Mouse (Mus musculus) CD4-positive, CD25-positive, alpha-beta regulatory T cell, adult 2 months (primary cell): Measurements from ENCODE around the gene Spag16.

Source experiments
- DNase-seq: peaks from one replicate; pipeline ENCODE4 v3.0.0-alpha.2; 2012; ENCODE audit warnings: low read depth, low spot score

Spag16 gene

DNA sequence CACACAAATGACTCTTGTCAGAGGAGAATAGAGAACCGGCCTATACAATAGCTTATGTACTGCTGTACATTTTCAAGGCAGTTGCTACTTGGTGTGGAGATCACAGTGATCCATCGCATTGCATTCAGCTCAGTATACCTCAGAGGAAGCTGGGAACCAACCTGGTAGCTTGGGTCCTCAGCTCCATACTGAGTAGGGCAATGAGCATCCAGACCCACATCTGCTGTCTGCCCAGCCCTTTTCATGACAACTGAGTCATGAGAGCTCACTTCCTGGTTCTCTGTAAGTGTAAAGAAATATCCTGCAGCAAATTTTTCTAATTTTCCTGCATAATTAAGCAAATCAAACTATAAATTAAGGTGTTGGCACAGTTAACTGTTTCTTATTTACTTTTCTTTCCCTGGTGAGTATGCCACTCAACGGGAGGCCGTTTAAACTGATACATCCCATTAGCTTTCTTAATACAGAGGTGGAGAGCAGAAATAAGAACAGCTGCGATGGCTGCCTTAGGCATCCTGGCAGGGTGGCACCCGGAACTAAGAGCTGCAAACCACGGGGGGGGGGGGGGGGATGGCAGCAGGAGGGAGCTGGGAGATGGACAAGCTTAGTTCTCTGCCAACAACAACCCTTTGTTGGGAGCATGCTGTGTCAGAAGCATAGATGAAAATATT, 255.6 kb downstream of the Spag16 start:
- no peak for DNase-seq

DNA sequence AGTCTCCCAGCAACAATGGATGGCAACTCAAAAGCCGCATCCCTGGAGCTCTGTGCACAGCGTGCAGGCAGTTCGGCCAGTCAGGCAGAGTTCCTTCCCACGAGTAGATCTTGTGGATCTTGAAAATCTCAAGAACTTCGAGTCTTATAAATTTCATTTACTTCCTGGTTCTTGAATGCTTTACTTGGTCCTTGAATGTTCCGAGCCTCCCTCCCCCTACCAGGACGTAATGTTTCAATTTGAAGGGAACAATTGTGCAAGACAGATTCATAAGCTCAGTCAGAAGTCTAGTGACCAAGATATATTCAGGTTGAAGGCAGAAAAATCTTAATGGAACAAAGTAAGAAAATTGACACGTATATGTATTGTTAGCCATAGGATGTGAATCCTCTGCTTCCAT, 277.9 kb downstream of the Spag16 start:
- no peak for DNase-seq

DNA sequence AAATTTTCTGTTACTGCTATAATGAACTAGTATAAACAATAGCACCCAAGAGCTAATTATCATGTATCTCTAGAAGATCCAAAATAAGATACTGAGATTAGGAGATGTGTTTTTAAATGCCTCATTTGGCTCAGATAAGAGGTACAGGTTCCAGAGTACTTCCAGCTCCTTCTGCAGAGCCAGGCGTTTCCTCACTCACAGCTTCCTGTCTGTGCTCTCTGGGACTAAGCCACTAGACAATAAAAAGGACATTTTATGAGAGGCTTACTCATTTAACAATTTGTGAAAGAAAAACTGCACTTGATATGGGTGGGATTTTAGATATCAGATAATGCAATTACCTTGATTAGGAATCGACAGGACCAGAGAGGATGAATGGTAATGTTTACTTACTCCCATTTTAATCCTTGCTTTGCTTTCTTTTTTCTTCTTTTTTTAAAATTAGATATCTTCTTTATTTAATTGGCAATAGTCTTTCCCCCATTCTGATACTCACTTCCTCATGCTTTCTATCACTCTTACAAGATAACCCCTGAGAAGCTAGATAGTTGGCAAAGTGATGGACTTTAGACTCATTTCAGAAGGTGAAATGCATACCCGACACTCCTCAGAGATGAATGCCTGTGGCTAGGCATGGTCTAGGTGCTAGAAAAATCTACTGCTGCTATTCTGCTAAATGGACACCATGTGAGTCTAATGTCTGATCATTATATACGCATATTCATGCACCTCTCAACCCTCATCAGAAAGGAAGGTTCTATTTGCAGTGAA, 289.6 kb downstream of the Spag16 start:
- no peak for DNase-seq

DNA sequence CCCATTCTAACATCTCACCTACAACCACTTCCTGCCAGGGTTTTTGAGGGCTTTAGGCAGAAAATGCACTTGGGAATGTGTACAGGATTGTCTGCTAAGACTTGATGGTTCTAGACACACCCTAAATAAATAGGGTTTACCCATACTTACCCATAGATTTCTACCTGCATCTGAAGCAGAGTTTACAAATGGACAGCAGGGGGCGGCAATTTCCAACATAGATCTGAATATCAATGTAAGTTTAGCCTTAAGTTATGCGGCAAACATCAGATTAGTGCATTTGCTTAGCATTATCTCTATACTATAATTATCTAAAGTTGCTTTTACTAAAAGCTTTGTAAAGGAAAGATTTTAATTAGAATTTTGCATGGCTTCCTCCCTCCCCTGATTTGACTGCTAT, 301.3 kb downstream of the Spag16 start:
- peak; percentile 31 for DNase-seq

DNA sequence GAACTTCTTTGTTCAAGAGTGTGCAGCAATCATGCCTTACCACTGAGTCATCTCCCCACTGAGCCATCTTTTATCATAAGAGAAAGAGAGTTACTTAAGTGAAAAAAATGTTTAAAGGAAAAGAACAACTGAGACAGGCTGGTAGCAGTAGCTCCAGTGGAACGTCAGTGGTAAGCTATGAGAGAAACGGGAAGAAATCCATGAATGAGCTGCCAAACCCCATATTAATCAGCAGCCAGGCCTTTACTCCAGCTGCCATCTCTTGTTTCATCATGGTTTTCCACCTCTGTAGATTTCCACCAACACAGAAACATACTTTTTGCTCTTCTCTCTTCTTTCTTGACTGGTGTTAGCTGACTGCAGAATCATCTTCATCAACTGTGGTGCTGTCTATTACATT, 308.8 kb downstream of the Spag16 start:
- no peak for DNase-seq

DNA sequence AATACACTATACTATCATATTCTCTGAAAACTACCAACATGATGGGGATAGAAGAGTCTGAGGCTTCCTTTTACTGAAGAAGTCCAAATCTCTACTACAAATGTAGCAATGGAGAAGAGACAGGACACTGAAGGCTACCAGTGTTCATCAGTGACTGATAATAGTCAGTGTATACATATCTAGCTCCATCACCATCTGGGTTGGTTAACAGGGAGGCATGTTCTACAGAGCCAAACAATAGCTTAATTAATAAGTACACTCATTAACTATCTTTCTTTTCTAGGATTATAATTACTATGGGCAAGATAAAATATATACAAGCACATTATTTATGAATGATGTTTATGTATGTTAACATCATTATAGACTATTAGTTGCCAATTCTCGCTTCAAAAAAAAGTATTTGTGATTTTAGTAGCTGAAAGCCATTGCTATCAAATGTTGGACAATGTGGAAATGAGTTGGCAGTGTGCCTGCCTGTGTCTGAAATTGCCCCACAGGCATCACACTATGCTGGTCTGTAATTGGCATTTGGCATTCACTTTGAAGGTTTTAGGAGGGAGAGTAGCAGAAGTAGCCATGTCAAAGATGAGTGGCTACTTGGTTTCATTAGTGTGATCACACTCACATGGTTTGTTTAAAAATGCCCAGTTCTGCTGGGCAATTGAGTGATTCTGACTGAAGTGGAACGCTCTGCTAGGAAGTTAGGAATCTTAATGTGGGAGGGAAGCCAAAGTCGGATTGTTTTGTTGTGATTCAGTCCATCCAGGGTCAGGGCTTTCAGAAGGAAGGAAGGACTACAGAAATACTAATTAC, 338.8 kb downstream of the Spag16 start:
- DNase-seq = no peak

DNA sequence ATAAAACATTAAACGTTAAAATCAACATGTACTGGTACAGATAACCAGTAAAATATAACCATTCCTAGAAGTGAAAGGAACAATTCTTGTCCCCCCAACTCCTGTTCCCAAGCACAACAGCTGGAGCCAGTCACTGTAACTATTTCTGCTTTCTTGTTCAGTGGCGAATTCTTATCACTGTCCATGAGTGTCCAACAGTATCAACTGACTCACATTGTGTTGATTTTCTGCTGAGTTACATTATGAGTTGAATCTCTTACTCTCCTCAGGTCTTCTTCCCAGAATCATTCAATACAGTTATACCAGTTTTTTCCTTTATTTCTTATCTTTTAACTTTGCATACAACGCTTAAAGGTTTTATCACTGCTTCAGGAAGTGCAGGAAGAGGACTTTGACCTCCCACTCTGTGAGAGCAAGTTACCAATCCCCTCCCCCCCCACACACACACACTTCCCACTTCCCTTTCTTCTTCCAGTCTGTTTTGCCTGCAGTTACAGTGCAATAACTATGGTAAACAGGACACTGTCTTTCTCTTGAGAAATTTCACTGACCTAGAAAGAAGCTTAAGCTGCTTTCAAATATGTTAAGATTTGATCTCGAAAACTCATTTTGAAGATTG, 353.5 kb downstream of the Spag16 start:
- DNase-seq = no peak

DNA sequence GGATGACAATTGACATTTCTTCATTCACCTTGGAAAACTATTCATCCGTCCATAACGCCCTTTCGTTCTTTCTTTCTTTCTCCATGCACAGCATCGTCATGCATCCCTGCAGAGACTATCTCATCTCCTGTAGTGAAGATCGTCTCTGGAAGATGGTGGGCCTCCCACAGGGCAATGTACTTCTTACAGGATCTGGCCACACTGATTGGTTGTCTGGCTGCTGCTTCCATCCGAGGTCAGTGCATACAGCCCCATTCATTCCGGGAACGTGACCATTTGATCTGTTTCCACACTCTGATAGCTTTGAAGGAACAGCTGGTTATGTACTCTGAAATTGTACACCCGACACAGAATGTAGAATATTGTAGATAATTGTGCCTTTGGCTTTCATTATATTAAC, 438.0 kb downstream of the Spag16 start:
- no peak for DNase-seq

DNA sequence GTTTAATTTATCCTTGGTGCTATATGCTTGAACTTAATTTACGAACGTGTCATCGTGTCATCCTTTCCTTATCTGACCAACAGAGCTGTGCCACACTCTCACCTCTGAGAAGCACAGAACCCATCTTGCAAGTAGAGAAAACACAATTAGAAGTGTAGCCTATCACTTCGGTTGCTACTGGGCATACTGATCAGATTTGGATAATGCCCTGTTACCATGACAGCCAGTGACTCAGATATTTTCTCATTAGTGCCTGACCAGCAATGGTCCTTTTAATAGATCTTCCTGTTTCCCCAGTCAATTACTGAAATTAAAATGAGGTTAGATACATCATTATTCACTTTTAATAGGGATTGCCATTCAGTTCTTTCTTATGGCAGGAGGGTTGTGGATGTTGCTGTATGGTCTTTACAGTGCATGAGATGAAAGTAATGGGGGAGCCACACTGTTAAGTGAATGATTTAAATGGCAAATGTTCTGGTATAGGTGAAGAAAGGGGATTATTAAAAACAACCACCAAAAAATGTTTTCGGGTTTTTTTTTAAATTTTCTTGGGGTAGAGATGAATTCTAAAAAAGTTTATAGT, 439.2 kb downstream of the Spag16 start:
- no peak for DNase-seq

DNA sequence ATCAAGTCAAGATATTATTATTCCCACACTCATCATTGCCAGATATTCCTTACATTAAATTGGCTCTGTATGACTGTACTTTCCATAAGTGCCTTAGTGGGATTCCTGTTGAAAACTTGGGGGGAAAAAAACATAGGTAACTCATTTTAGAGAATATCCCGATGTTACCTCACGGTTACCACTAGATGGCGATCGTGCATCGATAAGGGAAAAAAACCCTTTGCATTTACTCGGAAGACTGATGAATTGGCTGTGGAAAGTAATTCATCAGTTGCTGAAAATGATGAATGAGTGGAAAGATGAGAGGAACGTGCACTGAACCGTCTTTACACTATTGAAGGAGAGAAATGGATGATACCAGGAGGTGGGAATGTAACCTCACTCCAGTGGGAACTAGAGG, 443.4 kb downstream of the Spag16 start:
- peak; percentile 20 for DNase-seq

DNA sequence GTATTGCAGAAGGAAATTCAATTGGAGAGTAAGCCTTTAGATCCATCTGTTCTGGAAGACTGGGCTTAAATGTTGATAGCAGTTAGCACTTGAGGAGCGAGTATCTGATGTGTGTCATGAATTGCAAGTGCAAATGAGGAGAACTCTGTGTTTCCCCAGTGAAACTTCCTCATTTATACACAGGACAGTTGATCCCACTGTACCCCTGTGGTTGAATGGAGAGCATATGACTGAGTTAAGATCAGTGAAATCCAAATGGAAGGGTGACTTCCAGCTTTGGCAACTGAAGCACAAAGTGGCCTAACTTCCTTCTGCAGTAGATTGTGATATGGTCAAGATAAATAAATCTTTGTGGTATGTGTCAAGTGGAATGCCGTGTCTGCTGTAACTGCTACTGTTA, 446.0 kb downstream of the Spag16 start:
- DNase-seq = no peak

DNA sequence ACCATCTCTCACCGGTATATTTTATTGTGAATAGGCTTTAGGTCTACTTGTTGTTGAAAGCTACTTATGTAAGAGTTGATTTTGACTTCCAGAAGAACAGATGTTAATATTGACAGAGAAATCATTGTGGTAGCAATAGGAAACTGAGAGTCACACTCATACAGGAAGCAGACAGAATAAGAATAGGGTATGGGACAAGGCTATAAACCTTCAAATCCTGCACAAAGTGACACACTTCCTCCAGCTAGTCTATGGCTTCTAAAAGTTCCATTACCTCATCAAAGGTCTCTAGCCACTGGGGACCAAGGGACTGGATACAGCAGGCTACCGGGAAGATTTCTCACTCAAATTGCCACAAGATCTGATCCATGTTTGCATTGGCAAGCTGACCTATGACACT, 452.5 kb downstream of the Spag16 start:
- no peak for DNase-seq

DNA sequence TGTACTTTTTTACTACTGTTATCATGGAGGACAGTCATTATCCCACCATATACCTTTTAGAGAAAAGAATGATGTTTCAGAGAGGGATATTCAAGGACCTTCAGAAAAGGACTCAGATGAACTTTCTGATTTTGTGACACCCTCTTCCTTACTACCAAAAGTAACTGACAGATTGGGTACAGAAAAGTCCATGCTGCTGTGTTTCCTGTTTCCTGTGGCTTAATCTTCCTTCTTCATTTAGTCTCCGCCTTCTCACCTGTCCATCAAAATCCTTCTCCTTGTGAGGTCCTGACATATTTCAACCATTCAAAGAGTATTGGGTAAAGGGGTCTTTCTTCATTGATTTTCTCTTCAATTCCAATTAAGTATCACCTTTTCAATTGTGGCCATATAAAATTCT, 456.6 kb downstream of the Spag16 start:
- no peak for DNase-seq

DNA sequence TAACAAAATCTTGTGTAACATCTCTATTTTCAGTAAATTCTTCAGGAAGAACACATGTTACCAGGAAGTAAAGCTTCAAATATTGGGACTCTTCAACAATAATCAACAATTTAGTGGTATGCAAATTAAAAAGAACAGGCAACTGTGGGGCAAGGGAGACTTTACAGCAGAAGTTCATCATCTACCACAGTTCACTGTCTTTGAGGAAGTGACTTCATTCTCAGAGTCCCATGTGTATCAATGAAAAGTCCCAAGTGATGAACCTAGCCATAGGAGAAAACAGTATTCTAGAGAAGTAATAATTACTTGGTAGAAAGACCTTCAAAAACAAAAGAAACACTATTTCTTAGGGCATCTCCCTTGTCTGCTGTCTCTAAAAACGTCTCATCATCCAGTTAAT, 457.4 kb downstream of the Spag16 start:
- no peak for DNase-seq

DNA sequence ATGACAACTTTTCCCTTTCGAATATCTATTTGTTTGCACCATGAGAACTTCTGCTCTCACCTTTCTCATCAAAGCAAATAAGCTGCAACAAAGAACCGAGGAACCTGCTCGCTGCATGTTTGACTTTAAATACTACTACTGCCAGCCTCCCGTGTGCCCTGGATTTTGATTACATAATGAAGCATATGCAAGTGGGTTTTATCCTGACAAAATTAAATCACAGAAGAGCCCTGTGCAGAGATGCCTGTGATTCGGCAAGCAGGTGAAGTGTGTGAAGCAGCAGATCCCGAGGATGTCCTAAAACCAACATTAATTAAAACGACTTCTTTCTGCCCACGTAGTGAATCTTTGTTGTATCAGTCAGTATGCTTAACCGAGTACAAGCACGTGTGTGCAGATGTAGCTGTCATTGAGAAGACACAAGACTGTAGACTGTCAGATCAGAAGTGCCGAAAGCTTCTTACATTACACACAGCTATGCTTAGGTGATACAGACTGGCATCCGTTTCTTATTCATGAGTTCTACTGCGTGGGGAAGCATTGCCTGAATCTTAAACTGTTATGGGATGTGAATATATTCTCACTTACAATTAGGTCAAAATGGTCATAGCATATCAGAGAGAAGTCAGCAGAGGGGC, 489.5 kb downstream of the Spag16 start:
- no peak for DNase-seq

DNA sequence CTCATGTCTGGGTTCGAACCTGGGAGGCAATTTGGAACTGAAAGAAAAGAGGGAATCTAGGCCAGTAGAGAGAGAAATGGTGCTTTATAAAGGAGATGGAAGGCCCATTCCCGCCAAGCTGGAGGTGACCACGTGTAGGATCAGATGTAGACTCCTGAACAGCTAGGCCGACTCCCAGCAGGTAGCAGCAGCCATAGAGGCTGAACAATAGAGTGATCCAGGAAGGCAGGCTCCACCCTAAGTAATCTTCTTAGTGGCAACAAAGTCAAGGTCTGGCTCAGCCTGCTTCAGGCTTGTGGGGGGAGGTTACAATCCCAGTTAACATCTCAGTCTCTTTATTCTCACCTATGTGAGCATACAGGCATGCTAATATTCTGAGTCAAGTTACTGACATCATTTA, 494.2 kb downstream of the Spag16 start:
- DNase-seq = no peak

DNA sequence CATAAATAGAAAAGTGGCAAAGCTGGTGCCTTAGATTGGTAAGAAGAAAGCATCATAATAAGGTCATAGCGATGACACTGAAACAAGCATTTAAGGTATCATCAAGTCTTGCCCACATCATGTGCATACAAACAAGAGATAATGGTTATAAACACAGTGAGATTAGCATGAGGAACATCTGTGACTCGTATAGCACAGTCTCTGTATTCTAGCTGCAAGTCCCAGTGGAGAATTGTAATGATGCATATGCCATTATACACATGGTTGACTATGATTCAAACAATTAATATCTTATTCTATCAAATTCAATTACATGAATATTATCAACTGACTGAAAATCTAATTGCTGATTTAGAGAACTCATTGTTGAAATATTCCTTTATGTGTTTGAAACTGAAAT, 519.4 kb downstream of the Spag16 start:
- DNase-seq = no peak

DNA sequence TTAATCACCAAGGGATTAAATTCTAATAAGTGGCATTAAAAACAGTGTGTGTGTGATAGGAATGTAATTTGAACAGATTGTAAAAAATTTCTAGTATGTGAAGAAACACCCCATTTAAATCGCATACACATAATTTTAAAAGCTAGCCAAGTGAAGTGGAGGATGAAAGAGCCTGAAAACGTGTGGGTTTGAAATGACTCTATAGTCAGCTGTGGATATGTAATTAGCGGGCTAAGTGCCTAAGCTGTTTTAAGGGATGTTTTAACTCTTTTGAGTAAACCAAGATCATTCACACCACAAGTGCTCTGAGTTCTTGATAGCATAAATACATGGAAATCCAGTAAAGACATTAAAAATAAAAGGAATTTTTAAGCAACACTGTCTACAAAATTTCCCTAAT, 524.6 kb downstream of the Spag16 start:
- no peak for DNase-seq

DNA sequence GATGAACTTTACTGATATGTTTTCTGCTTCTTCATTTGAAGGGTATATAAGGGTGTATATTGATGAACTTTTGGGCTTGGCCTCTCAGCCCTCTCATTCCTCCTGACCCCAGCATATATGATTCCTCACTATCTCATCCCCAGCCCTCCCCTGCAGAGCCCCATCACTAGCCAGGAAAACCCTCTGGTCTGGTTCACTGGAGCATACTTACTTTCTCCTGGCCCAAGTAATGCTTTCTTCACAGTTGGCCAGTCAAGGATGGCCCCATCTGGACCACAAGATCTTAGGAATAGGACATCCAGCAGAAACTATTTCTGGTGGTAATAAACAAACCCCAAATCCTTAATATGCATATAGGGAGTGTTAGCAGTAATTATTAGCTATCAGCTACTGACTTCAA, 527.2 kb downstream of the Spag16 start:
- DNase-seq = no peak

DNA sequence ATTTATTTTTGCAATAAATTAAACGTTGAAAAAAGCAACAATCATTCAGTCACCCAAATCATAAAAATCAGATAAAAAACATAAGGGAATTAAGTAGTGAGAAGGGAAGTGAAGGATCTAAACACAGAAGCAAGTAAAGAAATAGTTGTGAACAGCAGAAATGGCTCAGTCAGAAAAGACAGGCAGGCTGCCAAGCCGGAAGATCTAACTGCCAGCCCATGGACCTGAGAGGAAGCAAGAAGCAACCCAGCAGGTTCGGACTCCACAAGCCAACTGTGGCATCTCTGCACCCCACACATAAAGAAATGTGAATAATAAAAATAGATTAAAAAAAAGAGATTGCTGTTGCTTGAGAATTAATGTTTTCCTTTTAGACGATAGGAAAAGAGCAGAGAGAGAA, 545.0 kb downstream of the Spag16 start:
- DNase-seq = no peak

DNA sequence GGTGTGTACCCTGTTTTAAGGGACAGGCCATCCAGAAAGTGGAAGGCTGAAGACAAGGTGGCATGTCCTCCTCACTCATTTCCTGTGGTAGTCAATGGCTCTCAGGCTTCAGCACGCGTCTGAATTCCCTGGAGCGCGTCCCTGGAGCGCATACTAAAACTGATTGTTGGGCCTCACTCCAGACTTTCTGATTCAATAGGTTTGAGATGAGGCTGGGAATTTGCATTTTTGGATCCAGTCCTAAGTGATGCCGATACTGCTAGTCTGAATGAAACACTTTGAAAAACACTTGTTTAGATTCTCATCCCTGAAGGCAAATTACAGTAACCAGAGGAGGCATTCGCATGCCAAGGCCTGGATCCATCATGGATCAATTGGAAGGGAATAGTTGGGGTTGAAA, 553.3 kb downstream of the Spag16 start:
- DNase-seq = no peak
